In the genomic region with DNA sequence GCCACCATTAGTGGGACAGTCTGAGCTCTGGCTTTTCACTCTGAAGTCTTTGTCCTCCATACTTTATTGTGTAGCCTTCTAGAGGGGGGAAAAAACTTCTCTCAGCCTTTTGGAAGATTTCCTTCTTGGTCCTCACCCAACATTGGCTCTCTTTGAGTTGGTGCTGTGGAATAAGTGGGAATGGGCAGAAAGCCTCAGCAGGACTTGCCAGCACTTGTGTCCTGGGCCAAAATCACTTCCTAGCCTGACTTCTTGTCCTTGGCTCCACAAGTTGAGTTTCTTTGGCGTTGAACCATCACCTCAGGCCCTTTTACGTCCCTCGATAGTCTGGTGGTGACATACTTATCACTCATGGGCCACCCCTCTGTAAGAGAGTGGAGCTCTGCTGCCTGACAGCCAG, we compare ENCODE assay signal across 8 mouse cellular contexts. TPM values are rescaled to one million over a fixed set of nuclear protein-coding genes. Genes with fewer than 3 reads are reported as not detected.
DNase-seq lines count a peak whose midpoint lies in the region; ATAC-seq and TF ChIP-seq lines count a peak whose summit lies in the region.

No protein-coding gene starts in this region.

- H3K36me3 ChIP-seq in forebrain, embryonic 11.5 days (ENCODE audit: control insufficient read depth, insufficient read depth, low read length): no peaks in the 10 kb centered on the region
- H3K36me3 ChIP-seq in forebrain, embryonic 12.5 days (replicated peaks): no peaks in the 10 kb centered on the region
- H3K36me3 ChIP-seq in thymus, adult 2 months (ENCODE audit: control insufficient read depth, insufficient read depth, low read length): no peaks in the 10 kb centered on the region
- no peaks in the 10 kb centered on the region for H3K36me3 ChIP-seq in liver, embryonic 12.5 days

- peak overlapping the region; percentile 49 for H3K9ac ChIP-seq in forebrain, embryonic 11.5 days (ENCODE audit: low read length)
- no peak overlapping the region for H3K9ac ChIP-seq in forebrain, embryonic 12.5 days
- no peak overlapping the region for H3K9ac ChIP-seq in liver, embryonic 12.5 days

- H3K4me2 ChIP-seq in forebrain, embryonic 11.5 days (ENCODE audit: low read depth, low read length, severe bottlenecking): no peak overlapping the region
- no peak overlapping the region for H3K4me2 ChIP-seq in forebrain, embryonic 12.5 days
- peak overlapping the region; percentile 67 for H3K4me2 ChIP-seq in liver, embryonic 12.5 days

- no peak overlapping the region for H3K27ac ChIP-seq in forebrain, embryonic 11.5 days (ENCODE audit: low read depth, low read length)
- H3K27ac ChIP-seq in forebrain, embryonic 12.5 days: no peak overlapping the region
- H3K27ac ChIP-seq in thymus, adult 2 months (ENCODE audit: control insufficient read depth, insufficient read depth, low read length): peak overlapping the region; percentile 92
- peak overlapping the region; percentile 23; the same call in 1 of the 2 replicates for H3K27ac ChIP-seq in liver, embryonic 12.5 days

- intact Hi-C loops in left cerebral cortex, postnatal 14 days (cut with DNase I): no loop called here

- 95% methylated on average over 3 of the region's 3 CpGs for WGBS in forebrain, embryonic 11.5 days
- 92% methylated on average over 3 of the region's 3 CpGs for WGBS in forebrain, embryonic 12.5 days
- 98% methylated on average over 3 of the region's 3 CpGs for WGBS in thymus, adult 2 months
- 77% methylated on average over 3 of the region's 3 CpGs for WGBS in liver, embryonic 12.5 days (ENCODE audit: insufficient replicate concordance)

- DNase-seq in forebrain, embryonic 11.5 days (ENCODE audit: low spot score): peak; percentile 16
- no peak for DNase-seq in thymus, adult 2 months
- no peak for DNase-seq in thymus, postnatal 25 days
- no peak for DNase-seq in ovary, adult 18-20 months (ENCODE audit: low spot score)
- DNase-seq in left cerebral cortex, postnatal 14 days (ENCODE audit: low spot score in 2 of 2): no peak
- DNase-seq in cerebellum, postnatal 4 days (ENCODE audit: low spot score in 2 of 2): no peak

- no peaks in the 10 kb centered on the region for H3K27me3 ChIP-seq in forebrain, embryonic 11.5 days (ENCODE audit: control insufficient read depth, insufficient read depth, low read length)
- 0 out of 2 replicates have a peak, but pooled peaks cover 3% of the 10 kb centered on the region for H3K27me3 ChIP-seq in forebrain, embryonic 12.5 days
- no peaks in the 10 kb centered on the region for H3K27me3 ChIP-seq in thymus, adult 2 months (ENCODE audit: control insufficient read depth, insufficient read depth, low read length)
- no peaks in the 10 kb centered on the region for H3K27me3 ChIP-seq in liver, embryonic 12.5 days (replicated peaks)

- no peaks in the 10 kb centered on the region for H3K9me3 ChIP-seq in forebrain, embryonic 11.5 days (ENCODE audit: control insufficient read depth, low read length)
- H3K9me3 ChIP-seq in forebrain, embryonic 12.5 days: no peaks in the 10 kb centered on the region
- no peaks in the 10 kb centered on the region for H3K9me3 ChIP-seq in liver, embryonic 12.5 days (replicated peaks)

- H3K4me1 ChIP-seq in forebrain, embryonic 11.5 days (replicated peaks; ENCODE audit: control insufficient read depth, insufficient read depth, low read length): 0 out of 2 replicates have a peak, but pooled peaks cover 2% of the 10 kb centered on the region
- peaks cover 11% of the 10 kb centered on the region for H3K4me1 ChIP-seq in forebrain, embryonic 12.5 days
- peaks cover 26% of the 10 kb centered on the region for H3K4me1 ChIP-seq in thymus, adult 2 months (replicated peaks; ENCODE audit: control insufficient read depth, insufficient read depth, low read length)
- H3K4me1 ChIP-seq in liver, embryonic 12.5 days: peaks cover 13% of the 10 kb centered on the region

- no peak overlapping the region for H3K4me3 ChIP-seq in forebrain, embryonic 11.5 days (ENCODE audit: low read depth, low read length)
- no peak overlapping the region for H3K4me3 ChIP-seq in forebrain, embryonic 12.5 days (replicated peaks)
- no peak overlapping the region for H3K4me3 ChIP-seq in thymus, adult 2 months (ENCODE audit: control insufficient read depth, insufficient read depth, low read length)
- H3K4me3 ChIP-seq in liver, embryonic 12.5 days: no peak overlapping the region

- TF ChIP-seq CTCF in thymus, adult 2 months (IDR thresholded peaks at IDR 0.05; ENCODE audit: borderline replicate concordance, control insufficient read depth, extremely low read depth, insufficient read depth, low read length, poor library complexity): no peak

- ATAC-seq in forebrain, embryonic 11.5 days (replicated peaks; ENCODE audit: low FRiP score): no peak
- ATAC-seq in forebrain, embryonic 12.5 days (ENCODE audit: low FRiP score): no peak
- ATAC-seq in liver, embryonic 12.5 days: no peak

- TF ChIP-seq POLR2A in thymus, adult 2 months (IDR thresholded peaks at IDR 0.05; ENCODE audit: control insufficient read depth, extremely low read depth, insufficient read depth, low read length, poor library complexity): no peak

RNA-seq across cellular contexts. Expression of gene Ttc41, which starts 22.6 kb away (rescaled TPM):
- polyA plus RNA-seq in forebrain, embryonic 11.5 days (2014; fragmentation: Nextera tagmentation; extraction: Ambion mirVana): 2.5 and 3.6 TPM in 2 replicates
- polyA plus RNA-seq in forebrain, embryonic 12.5 days (2016; fragmentation: Nextera tagmentation; extraction: Ambion mirVana): 2.9 and 3.0 TPM in 2 replicates
- polyA plus RNA-seq in thymus, adult 2 months (2012; rRNA removed): 0.93 and 1.0 TPM in 2 replicates
- polyA plus RNA-seq in liver, embryonic 12.5 days (2016; fragmentation: Nextera tagmentation; extraction: Ambion mirVana): 0.95 and 0.96 TPM in 2 replicates
- 1 to 10 TPM; 1.1 to 1.2 TPM for total RNA-seq in left cerebral cortex, postnatal 14 days (2021)

RNA-seq across cellular contexts. Expression of gene Hsp90b1, which starts 22.9 kb away (rescaled TPM):
- polyA plus RNA-seq in forebrain, embryonic 11.5 days (2014; fragmentation: Nextera tagmentation; extraction: Ambion mirVana): 429 and 475 TPM in 2 replicates
- 468 and 481 TPM in 2 replicates for polyA plus RNA-seq in forebrain, embryonic 12.5 days (2016; fragmentation: Nextera tagmentation; extraction: Ambion mirVana)
- polyA plus RNA-seq in thymus, adult 2 months (2012; rRNA removed): 34.6 and 38.1 TPM in 2 replicates
- 432 and 438 TPM in 2 replicates for polyA plus RNA-seq in liver, embryonic 12.5 days (2016; fragmentation: Nextera tagmentation; extraction: Ambion mirVana)
- 100 to 1,000 TPM; 291 to 292 TPM for total RNA-seq in left cerebral cortex, postnatal 14 days (2021)

RNA-seq across cellular contexts. Expression of gene Gm49358, which starts 35.6 kb away (rescaled TPM):
- polyA plus RNA-seq in forebrain, embryonic 11.5 days (2014; fragmentation: Nextera tagmentation; extraction: Ambion mirVana): not detected in 2 replicates
- not detected in 2 replicates for polyA plus RNA-seq in forebrain, embryonic 12.5 days (2016; fragmentation: Nextera tagmentation; extraction: Ambion mirVana)
- not detected in 2 replicates for polyA plus RNA-seq in thymus, adult 2 months (2012; rRNA removed)
- not detected in 2 replicates for polyA plus RNA-seq in liver, embryonic 12.5 days (2016; fragmentation: Nextera tagmentation; extraction: Ambion mirVana)
- total RNA-seq in left cerebral cortex, postnatal 14 days (2021): 10 to 100 TPM; 20.0 to 21.1 TPM

RNA-seq across cellular contexts. Expression of gene Nt5dc3, which starts 50.6 kb away (rescaled TPM):
- polyA plus RNA-seq in forebrain, embryonic 11.5 days (2014; fragmentation: Nextera tagmentation; extraction: Ambion mirVana): 1.5 and 1.8 TPM in 2 replicates
- 2.4 and 2.9 TPM in 2 replicates for polyA plus RNA-seq in forebrain, embryonic 12.5 days (2016; fragmentation: Nextera tagmentation; extraction: Ambion mirVana)
- 6.7 and 7.5 TPM in 2 replicates for polyA plus RNA-seq in thymus, adult 2 months (2012; rRNA removed)
- polyA plus RNA-seq in liver, embryonic 12.5 days (2016; fragmentation: Nextera tagmentation; extraction: Ambion mirVana): 0.65 and 0.69 TPM in 2 replicates
- 10 to 100 TPM; 71.2 to 71.8 TPM for total RNA-seq in left cerebral cortex, postnatal 14 days (2021)

Comparison
In these comparisons a context has a peak if more than half of its experiments do, and no peak if none do; other contexts are left out.
1. H3K27ac ChIP-seq: peak in thymus, adult 2 months (single experiment) and liver, embryonic 12.5 days (single experiment); none in forebrain, embryonic 11.5 days (single experiment) and forebrain, embryonic 12.5 days (single experiment).
2. RNA of gene Hsp90b1, which starts 22.9 kb away (polyA plus RNA-seq): 468 to 481 TPM in forebrain, embryonic 12.5 days, 429 to 475 TPM in forebrain, embryonic 11.5 days and 432 to 438 TPM in liver, embryonic 12.5 days; 34.6 to 38.1 TPM in thymus, adult 2 months; every median in the first group is over 10 times any median in the second.